Mouse (Mus musculus): ENCODE data around the gene Chmp4b. TPM values are rescaled to one million over a fixed set of nuclear protein-coding genes. Genes with fewer than 3 reads are reported as not detected.

Chmp4b gene
- polyA plus RNA-seq, 1 experiment from 2014 or later = 40.0 TPM

- Histone ChIP-seq H3K9me3 (no peaks in the 10 kb centered on the region), H3K36me3 (peaks cover 7% of the 10 kb centered on the region; the same call in 1 of the 2 replicates), H3K27me3 (replicated peaks) (no peaks in the 10 kb centered on the region), H3K4me2 (no peak overlapping the region), H3K9ac (no peak overlapping the region), H3K4me1 (no peaks in the 10 kb centered on the region; the same call in 1 of the 2 replicates), H3K4me3 (replicated peaks) (no peak overlapping the region), H3K27ac (peak overlapping the region; percentile 4; the same call in 1 of the 2 replicates)
- ATAC-seq (ENCODE audit: insufficient read depth, low FRiP score, low read depth) = no peak
- WGBS = 76% methylated on average over 6 of the region's 6 CpGs
These were observed 8.7 kb upstream of the Chmp4b start for GRCm38 (mm10) chr2:154642712-154643385.

GRCm38 (mm10) chr2:154646634-154647033 lies 4.9 kb upstream of the Chmp4b start:
- no peak overlapping the region for H3K4me3 ChIP-seq (replicated peaks)
- H3K4me2 ChIP-seq = no peak overlapping the region
- H3K36me3 ChIP-seq = no peaks in the 10 kb centered on the region
- WGBS = 80% methylated on average over 5 of the region's 5 CpGs
- H3K4me1 ChIP-seq = peaks cover 5% of the 10 kb centered on the region
- H3K27me3 ChIP-seq (replicated peaks) = no peaks in the 10 kb centered on the region
- no peak overlapping the region for H3K9ac ChIP-seq
- H3K9me3 ChIP-seq = no peaks in the 10 kb centered on the region
- no peak for ATAC-seq (ENCODE audit: insufficient read depth, low FRiP score, low read depth)
- no peak overlapping the region for H3K27ac ChIP-seq

GRCm38 (mm10) chr2:154648086-154648485 lies 3.4 kb upstream of the Chmp4b start:
- Histone ChIP-seq H3K4me1 (peaks cover 5% of the 10 kb centered on the region; the same call in 1 of the 2 replicates), H3K4me3 (replicated peaks) (no peak overlapping the region), H3K36me3 (no peaks in the 10 kb centered on the region), H3K27me3 (replicated peaks) (no peaks in the 10 kb centered on the region), H3K9ac (no peak overlapping the region), H3K4me2 (no peak overlapping the region), H3K9me3 (no peaks in the 10 kb centered on the region), H3K27ac (no peak overlapping the region)
- 19% methylated on average over 3 of the region's 3 CpGs for WGBS
- ATAC-seq (ENCODE audit: insufficient read depth, low FRiP score, low read depth) = no peak

- Histone ChIP-seq H3K4me3 (replicated peaks) (no peak overlapping the region), H3K9me3 (no peaks in the 10 kb centered on the region), H3K27ac (peak overlapping the region; percentile 87), H3K4me1 (peaks cover 5% of the 10 kb centered on the region; the same call in 1 of the 2 replicates), H3K36me3 (no peaks in the 10 kb centered on the region), H3K27me3 (replicated peaks) (no peaks in the 10 kb centered on the region), H3K9ac (no peak overlapping the region), H3K4me2 (no peak overlapping the region)
- 65% methylated on average over 3 of the region's 3 CpGs for WGBS
- ATAC-seq (ENCODE audit: insufficient read depth, low FRiP score, low read depth) = no peak
These were observed 1.1 kb upstream of the Chmp4b start for GRCm38 (mm10) chr2:154650404-154650803.

- ATAC-seq (ENCODE audit: insufficient read depth, low FRiP score, low read depth) = no peak
- 94% methylated on average over 12 of the region's 12 CpGs for WGBS
These were observed 3.5 kb downstream of the Chmp4b start for GRCm38 (mm10) chr2:154654976-154655375.

GRCm38 (mm10) chr2:154655878-154656414 lies 4.4 kb downstream of the Chmp4b start:
- no peaks in the 10 kb centered on the region for H3K36me3 ChIP-seq
- peak overlapping the region; percentile 70 for H3K4me2 ChIP-seq
- H3K4me3 ChIP-seq (replicated peaks) = no peak overlapping the region
- peak overlapping the region; percentile 62 for H3K27ac ChIP-seq
- no peak for ATAC-seq (ENCODE audit: insufficient read depth, low FRiP score, low read depth)
- WGBS = 60% methylated on average over 2 of the region's 2 CpGs
- no peaks in the 10 kb centered on the region for H3K9me3 ChIP-seq
- H3K27me3 ChIP-seq (replicated peaks) = no peaks in the 10 kb centered on the region
- H3K9ac ChIP-seq = no peak overlapping the region
- peaks cover 14% of the 10 kb centered on the region for H3K4me1 ChIP-seq

More at GRCm38 (mm10) chr2:154654976-154655375, 3.5 kb downstream of the Chmp4b start:
- Histone ChIP-seq H3K36me3 (no peaks in the 10 kb centered on the region), H3K9me3 (no peaks in the 10 kb centered on the region), H3K4me2 (no peak overlapping the region), H3K4me3 (replicated peaks) (no peak overlapping the region), H3K4me1 (peaks cover 14% of the 10 kb centered on the region), H3K27me3 (replicated peaks) (no peaks in the 10 kb centered on the region), H3K27ac (no peak overlapping the region), H3K9ac (no peak overlapping the region)

GRCm38 (mm10) chr2:154656710-154657485 lies 5.4 kb downstream of the Chmp4b start:
- H3K4me2 ChIP-seq = peak overlapping the region; percentile 70
- H3K27ac ChIP-seq = peak overlapping the region; percentile 89
- peak overlapping the region; percentile 83 for H3K9ac ChIP-seq
- peak overlapping the region; percentile 69 for H3K4me3 ChIP-seq (replicated peaks)
- ATAC-seq (ENCODE audit: insufficient read depth, low FRiP score, low read depth) = peak; percentile 100
- WGBS = under 1% methylated on average over 60 of the region's 67 CpGs
- H3K9me3 ChIP-seq = no peaks in the 10 kb centered on the region
- no peaks in the 10 kb centered on the region; the same call in 1 of the 2 replicates for H3K36me3 ChIP-seq
- H3K4me1 ChIP-seq = peaks cover 14% of the 10 kb centered on the region
- H3K27me3 ChIP-seq (replicated peaks) = no peaks in the 10 kb centered on the region

- H3K4me2 ChIP-seq = peak overlapping the region; percentile 70
- WGBS = 1% methylated on average over 12 of the region's 12 CpGs
- H3K36me3 ChIP-seq = peaks cover 3% of the 10 kb centered on the region; the same call in 1 of the 2 replicates
- peak overlapping the region; percentile 89 for H3K27ac ChIP-seq
- H3K27me3 ChIP-seq (replicated peaks) = no peaks in the 10 kb centered on the region
- peak overlapping the region; percentile 83 for H3K9ac ChIP-seq
- no peaks in the 10 kb centered on the region for H3K9me3 ChIP-seq
- no peak for ATAC-seq (ENCODE audit: insufficient read depth, low FRiP score, low read depth)
- peak overlapping the region; percentile 69 for H3K4me3 ChIP-seq (replicated peaks)
- H3K4me1 ChIP-seq = peaks cover 14% of the 10 kb centered on the region
These were observed 6.2 kb downstream of the Chmp4b start for GRCm38 (mm10) chr2:154657486-154658237.

- H3K9me3 ChIP-seq = no peaks in the 10 kb centered on the region
- 0 out of 2 replicates have a peak overlapping the region, but pooled peaks have one; percentile 40 for H3K27ac ChIP-seq
- H3K4me2 ChIP-seq = peak overlapping the region; percentile 70
- WGBS = 82% methylated on average over 4 of the region's 4 CpGs
- ATAC-seq (ENCODE audit: insufficient read depth, low FRiP score, low read depth) = no peak
- peaks cover 14% of the 10 kb centered on the region for H3K4me1 ChIP-seq
- H3K27me3 ChIP-seq (replicated peaks) = no peaks in the 10 kb centered on the region
- H3K36me3 ChIP-seq = peaks cover 3% of the 10 kb centered on the region
- no peak overlapping the region for H3K4me3 ChIP-seq (replicated peaks)
- H3K9ac ChIP-seq = no peak overlapping the region
These were observed 7.6 kb downstream of the Chmp4b start for GRCm38 (mm10) chr2:154659070-154659469.

- WGBS = 82% methylated on average over 4 of the region's 5 CpGs
- no peak for ATAC-seq (ENCODE audit: insufficient read depth, low FRiP score, low read depth)
- Histone ChIP-seq H3K4me1 (peaks cover 14% of the 10 kb centered on the region), H3K27me3 (replicated peaks) (no peaks in the 10 kb centered on the region), H3K9me3 (no peaks in the 10 kb centered on the region), H3K36me3 (peaks cover 3% of the 10 kb centered on the region), H3K27ac (peak overlapping the region; percentile 40; the same call in 1 of the 2 replicates), H3K4me2 (peak overlapping the region; percentile 70), H3K9ac (no peak overlapping the region), H3K4me3 (replicated peaks) (no peak overlapping the region)
These were observed 8.1 kb downstream of the Chmp4b start for GRCm38 (mm10) chr2:154659531-154660074.

- Histone ChIP-seq H3K9me3 (no peaks in the 10 kb centered on the region), H3K27me3 (replicated peaks) (no peaks in the 10 kb centered on the region), H3K36me3 (no peaks in the 10 kb centered on the region; the same call in 1 of the 2 replicates), H3K27ac (no peak overlapping the region), H3K4me1 (no peaks in the 10 kb centered on the region), H3K4me3 (replicated peaks) (no peak overlapping the region), H3K9ac (no peak overlapping the region), H3K4me2 (no peak overlapping the region)
- 80% methylated on average over 7 of the region's 7 CpGs for WGBS
- no peak for ATAC-seq (ENCODE audit: insufficient read depth, low FRiP score, low read depth)
These were observed 17.2 kb downstream of the Chmp4b start for GRCm38 (mm10) chr2:154668680-154669079.

Measured in stomach, embryonic 15.5 days (tissue).